Mouse (Mus musculus): Measurements from ENCODE around the gene Card10.

- TF ChIP-seq POLR2A (IDR thresholded peaks at IDR 0.05; ENCODE audit: control insufficient read depth, extremely low read depth, insufficient read depth, low read length, poor library complexity) (no peak), CTCF (IDR thresholded peaks at IDR 0.05; ENCODE audit: borderline replicate concordance, control insufficient read depth, extremely low read depth, insufficient read depth, low read length, poor library complexity) (no peak)
Measured at GRCm38 (mm10) chr15:78752991-78753390, 49.9 kb downstream of the Card10 start.
